Mouse (Mus musculus) lung, adult 2 months (tissue): Measurements from ENCODE around the gene Lgals12.

Experiments used
- CTCF ChIP-seq: fragments of 200-500 bp; IDR thresholded peaks from 2 replicates; pipeline ENCODE4 v1.5.1; 2011; ENCODE audit warnings: mild to moderate bottlenecking, low read length, control low read depth; ENCODE audit not compliant: insufficient read depth
- POLR2A ChIP-seq: fragments of 200-500 bp; IDR thresholded peaks from 2 replicates; pipeline ENCODE4 v1.6.1; 2011; ENCODE audit warnings: low read depth, mild to moderate bottlenecking, control low read depth, low read length, borderline replicate concordance; ENCODE audit errors: extremely low read depth

GRCm38 (mm10) chr19:7553441-7553840, 53.6 kb downstream of the Lgals12 start:
- TF ChIP-seq CTCF (no peak), POLR2A (no peak)
